ENCODE assay signal across 13 mouse cellular contexts in the genomic region with DNA sequence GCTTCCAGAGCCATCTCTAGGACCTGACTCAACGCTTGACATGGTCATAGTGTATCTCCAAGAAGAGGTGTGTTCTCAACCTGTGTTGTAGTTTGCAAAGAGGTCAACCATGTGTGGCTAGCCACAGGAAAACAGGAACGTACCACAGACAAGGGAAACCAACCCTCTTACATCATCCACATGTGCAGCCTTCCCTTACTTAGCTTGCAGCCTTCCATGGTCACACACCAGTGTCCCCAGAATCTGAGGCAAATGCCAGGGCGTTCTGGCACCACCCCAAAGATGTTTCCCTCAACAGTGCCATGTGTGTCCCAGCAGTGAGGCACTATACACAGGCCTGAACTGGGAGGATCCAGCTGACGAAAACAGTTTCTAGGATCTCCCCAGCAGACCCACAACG. TPM values are rescaled to one million over a fixed set of nuclear protein-coding genes. Genes with fewer than 3 reads are reported as not detected.
A peak's percentile ranks its signal among the peaks of the same experiment; 100 is the strongest.
DNase-seq lines count a peak whose midpoint lies in the region; ATAC-seq and TF ChIP-seq lines count a peak whose summit lies in the region.
"Had no signal": no experiment of that assay in that cellular context is flagged by ENCODE, and none has a peak within 500 bp of the region (broad histone marks: within the 10 kb centered on the region; RNA-seq: fewer than 3 reads in every experiment).

No protein-coding gene starts in this region.

- no peak for TF ChIP-seq CTCF in intestine, postnatal 0 days (IDR thresholded peaks at IDR 0.05; ENCODE audit: low read depth)

- WGBS in forebrain, embryonic 10.5 days, result 85% methylated on average over 5 of the region's 5 CpGs
- 92% methylated on average over 5 of the region's 5 CpGs for WGBS in forebrain, embryonic 15.5 days
- 67% methylated on average over 5 of the region's 5 CpGs for whole genome bisulfite sequencing in liver, embryonic 11.5 days
- 88% methylated on average over 5 of the region's 5 CpGs for WGBS in intestine, postnatal 0 days

- no peak for ATAC-seq in forebrain, embryonic 15.5 days (replicated peaks)
- ATAC-seq in liver, embryonic 11.5 days (replicated peaks; ENCODE audit: low FRiP score), result no peak
- ATAC-seq in hematopoietic stem cell, adult 5-6 weeks (replicated peaks in 1 of 2; ENCODE audit: insufficient read depth in 1 of 2, low FRiP score in 2 of 2, low TSS enrichment in 1 of 2, low read depth in 1 of 2, poor library complexity in 2 of 2, severe bottlenecking in 2 of 2), result peak; percentile 57 to 65
- ATAC-seq in megakaryocyte progenitor cell, adult 5-6 weeks (replicated peaks; ENCODE audit: poor library complexity), result peak; percentile 62
- ATAC-seq in intestine, postnatal 0 days, result no peak
- ATAC-seq: activated CD4-positive, CD25-positive, alpha-beta regulatory T cell, adult 4 months had no signal

- no peak for DNase-seq in forebrain, embryonic 10.5 days (ENCODE audit: extremely low spot score, low spot score)
- DNase-seq in liver, embryonic 11.5 days (ENCODE audit: low spot score), result no peak
- DNase-seq in liver, result no peak
- no peak for DNase-seq in B cell, adult 2 months
- DNase-seq: kidney, adult 9 months had no signal

- no peak overlapping the region for H3K4me2 ChIP-seq in forebrain, embryonic 15.5 days (replicated peaks)
- H3K4me2 ChIP-seq in liver, embryonic 11.5 days, result peak overlapping the region; percentile 52; the same call in 1 of the 2 replicates
- H3K4me2 ChIP-seq in intestine, postnatal 0 days (replicated peaks; ENCODE audit: low read depth), result no peak overlapping the region
- H3K4me2 ChIP-seq: hindbrain, embryonic 15.5 days; limb, embryonic 12.5 days had no signal

- no peaks in the 10 kb centered on the region for H3K9me3 ChIP-seq in forebrain, embryonic 10.5 days
- H3K9me3 ChIP-seq in forebrain, embryonic 15.5 days, result no peaks in the 10 kb centered on the region
- no peaks in the 10 kb centered on the region for H3K9me3 ChIP-seq in liver, embryonic 11.5 days (ENCODE audit: control insufficient read depth, low read length)
- H3K9me3 ChIP-seq in intestine, postnatal 0 days (ENCODE audit: control insufficient read depth), result no peaks in the 10 kb centered on the region
- H3K9me3 ChIP-seq: hindbrain, embryonic 15.5 days; limb, embryonic 12.5 days had no signal

- no peak overlapping the region for H3K4me3 ChIP-seq in forebrain, embryonic 10.5 days
- H3K4me3 ChIP-seq in forebrain, embryonic 15.5 days, result no peak overlapping the region
- H3K4me3 ChIP-seq in liver, embryonic 11.5 days (ENCODE audit: low read depth, low read length), result no peak overlapping the region
- H3K4me3 ChIP-seq in intestine, postnatal 0 days (ENCODE audit: low read depth, low read length), result no peak overlapping the region
- H3K4me3 ChIP-seq: hindbrain, embryonic 15.5 days; layer of hippocampus, adult 2 months; limb, embryonic 12.5 days had no signal

- peaks cover 35% of the 10 kb centered on the region for H3K4me1 ChIP-seq in forebrain, embryonic 10.5 days
- peaks cover 2% of the 10 kb centered on the region; the same call in 1 of the 2 replicates for H3K4me1 ChIP-seq in forebrain, embryonic 15.5 days
- H3K4me1 ChIP-seq in liver, embryonic 11.5 days (replicated peaks; ENCODE audit: control insufficient read depth, insufficient read depth, low read length), result peaks cover 74% of the 10 kb centered on the region
- no peaks in the 10 kb centered on the region for H3K4me1 ChIP-seq in intestine, postnatal 0 days (replicated peaks; ENCODE audit: control insufficient read depth, insufficient read depth, low read length)

- H3K27ac ChIP-seq in forebrain, embryonic 10.5 days, result peak overlapping the region; percentile 68
- no peak overlapping the region for H3K27ac ChIP-seq in forebrain, embryonic 15.5 days (replicated peaks)
- H3K27ac ChIP-seq in liver, embryonic 11.5 days (ENCODE audit: low read depth, low read length), result peak overlapping the region; percentile 95
- no peak overlapping the region for H3K27ac ChIP-seq in intestine, postnatal 0 days (ENCODE audit: low read depth, low read length)
- H3K27ac ChIP-seq: hindbrain, embryonic 15.5 days; layer of hippocampus, adult 2 months had no signal

- peaks cover 43% of the 10 kb centered on the region for H3K36me3 ChIP-seq in forebrain, embryonic 10.5 days (replicated peaks)
- no peaks in the 10 kb centered on the region for H3K36me3 ChIP-seq in forebrain, embryonic 15.5 days
- H3K36me3 ChIP-seq in liver, embryonic 11.5 days (ENCODE audit: control insufficient read depth, insufficient read depth, low read length), result no peaks in the 10 kb centered on the region; the same call in 1 of the 2 replicates
- no peaks in the 10 kb centered on the region for H3K36me3 ChIP-seq in intestine, postnatal 0 days (ENCODE audit: control insufficient read depth, insufficient read depth)
- H3K36me3 ChIP-seq: hindbrain, embryonic 15.5 days had no signal

- no peaks in the 10 kb centered on the region for H3K27me3 ChIP-seq in forebrain, embryonic 10.5 days (ENCODE audit: poor library complexity, severe bottlenecking)
- H3K27me3 ChIP-seq in forebrain, embryonic 15.5 days, result no peaks in the 10 kb centered on the region
- H3K27me3 ChIP-seq in liver, embryonic 11.5 days (replicated peaks; ENCODE audit: control insufficient read depth, insufficient read depth, low read length), result no peaks in the 10 kb centered on the region
- H3K27me3 ChIP-seq in intestine, postnatal 0 days (replicated peaks; ENCODE audit: control insufficient read depth, insufficient read depth, low read length), result no peaks in the 10 kb centered on the region
- H3K27me3 ChIP-seq: hindbrain, embryonic 15.5 days; limb, embryonic 12.5 days had no signal

- no peak overlapping the region for H3K9ac ChIP-seq in forebrain, embryonic 15.5 days (replicated peaks)
- peak overlapping the region; percentile 54 for H3K9ac ChIP-seq in liver, embryonic 11.5 days (ENCODE audit: low read depth, low read length)
- no peak overlapping the region for H3K9ac ChIP-seq in intestine, postnatal 0 days (ENCODE audit: low read depth, low read length)
- H3K9ac ChIP-seq: hindbrain, embryonic 15.5 days; limb, embryonic 12.5 days had no signal

RNA-seq across cellular contexts. Expression of a gene that starts 9.3 kb away (rescaled TPM):
- polyA plus RNA-seq in forebrain, embryonic 10.5 days (2016; fragmentation: Nextera tagmentation; extraction: Ambion mirVana), result 63.5 and 67.3 TPM in 2 replicates
- 61.4 and 62.1 TPM in 2 replicates for polyA plus RNA-seq in forebrain, embryonic 15.5 days (2015; fragmentation: Nextera tagmentation; extraction: Ambion mirVana)
- 81.9 and 84.0 TPM in 2 replicates for polyA plus RNA-seq in liver, embryonic 11.5 days (2014; fragmentation: Nextera tagmentation; extraction: Ambion mirVana)
- 19.4 and 22.5 TPM in 2 replicates for total RNA-seq in hematopoietic stem cell, adult 5-6 weeks (2017)
- 12.7 and 13.5 TPM in 2 replicates for total RNA-seq in megakaryocyte progenitor cell, adult 5-6 weeks (2015)
- total RNA-seq in megakaryocyte progenitor cell, adult 5-6 weeks (2017), result 21.6 and 26.5 TPM in 2 replicates
- 8.2 and 8.4 TPM in 2 replicates for polyA plus RNA-seq in intestine, postnatal 0 days (2015; fragmentation: Nextera tagmentation; extraction: Ambion mirVana)

Comparison
In these comparisons a context has a peak if more than half of its experiments do, and no peak if none do; other contexts are left out.
1. H3K27ac ChIP-seq: peak in forebrain, embryonic 10.5 days (single experiment) and liver, embryonic 11.5 days (single experiment); none in forebrain, embryonic 15.5 days (single experiment) and intestine, postnatal 0 days (single experiment).
2. ATAC-seq: peak in hematopoietic stem cell, adult 5-6 weeks (2 of 2) and megakaryocyte progenitor cell, adult 5-6 weeks (single experiment); none in forebrain, embryonic 15.5 days (single experiment), liver, embryonic 11.5 days (single experiment) and intestine, postnatal 0 days (single experiment).